Mouse (Mus musculus): Measurements from ENCODE around the gene Grin3b.

GRCm38 (mm10) chr10:79968181-79968580 is 2.3 kb upstream of the Grin3b start:
- TF ChIP-seq EP300 (IDR thresholded peaks at IDR 0.05; ENCODE audit: low read depth) = no peak
- TF ChIP-seq CTCF (IDR thresholded peaks at IDR 0.05; ENCODE audit: low read depth) = no peak
